Mouse (Mus musculus): ENCODE data around the gene Wtap.

- TF ChIP-seq GATA1 (IDR thresholded peaks at IDR 0.05; ENCODE audit: low read depth, low read length) (no peak), TAL1 (IDR thresholded peaks at IDR 0.05; ENCODE audit: low read length) (no peak), POLR2A (IDR thresholded peaks at IDR 0.05; ENCODE audit: control insufficient read depth in 1 of 2, insufficient read depth in 1 of 2, low read depth in 1 of 2, low read length in 2 of 2, poor library complexity in 1 of 2) (no peak), GABPA (IDR thresholded peaks at IDR 0.05; ENCODE audit: low read depth, low read length) (no peak), CTCF (IDR thresholded peaks at IDR 0.05 in 2 of 3, conservative IDR thresholded peaks at IDR 0.05 in 1 of 3; ENCODE audit: control insufficient read depth in 1 of 3, insufficient read depth in 1 of 3, low read depth in 2 of 3, low read length in 3 of 3, poor library complexity in 1 of 3, severe bottlenecking in 1 of 3) (no peak), MXI1 (IDR thresholded peaks at IDR 0.05; ENCODE audit: low read depth, low read length) (no peak), RAD21 (IDR thresholded peaks at IDR 0.05; ENCODE audit: low read depth, low read length) (no peak), ZC3H11A (IDR thresholded peaks at IDR 0.05; ENCODE audit: low read depth, low read length) (no peak), MAZ (IDR thresholded peaks at IDR 0.05; ENCODE audit: low read depth, low read length) (no peak), ETS1 (IDR thresholded peaks at IDR 0.05; ENCODE audit: low read depth, low read length) (no peak), NRF1 (IDR thresholded peaks at IDR 0.05; ENCODE audit: insufficient read depth, low read depth, low read length, poor library complexity, severe bottlenecking) (no peak), TCF12 (IDR thresholded peaks at IDR 0.05; ENCODE audit: low read depth, low read length) (no peak), BHLHE40 (IDR thresholded peaks at IDR 0.05; ENCODE audit: borderline replicate concordance, low read depth, low read length) (no peak), EP300 (IDR thresholded peaks at IDR 0.05; ENCODE audit: low read depth in 1 of 2, low read length in 2 of 2) (no peak)
Observed at GRCm38 (mm10) chr17:12973851-12974250, 20.1 kb downstream of the Wtap start.

All from MEL (cell line).